Mouse (Mus musculus) fibroblast of lung, adult 2 months (primary cell): ENCODE results near the gene Fgb.
A peak's percentile ranks its signal among the peaks of the same experiment; 100 is the strongest.

ENCODE experiments used
- DNase-seq: peaks from one replicate; pipeline ENCODE4 v3.0.0-alpha.2; 2011; ENCODE audit warnings: low read depth

Gene Fgb

DNA sequence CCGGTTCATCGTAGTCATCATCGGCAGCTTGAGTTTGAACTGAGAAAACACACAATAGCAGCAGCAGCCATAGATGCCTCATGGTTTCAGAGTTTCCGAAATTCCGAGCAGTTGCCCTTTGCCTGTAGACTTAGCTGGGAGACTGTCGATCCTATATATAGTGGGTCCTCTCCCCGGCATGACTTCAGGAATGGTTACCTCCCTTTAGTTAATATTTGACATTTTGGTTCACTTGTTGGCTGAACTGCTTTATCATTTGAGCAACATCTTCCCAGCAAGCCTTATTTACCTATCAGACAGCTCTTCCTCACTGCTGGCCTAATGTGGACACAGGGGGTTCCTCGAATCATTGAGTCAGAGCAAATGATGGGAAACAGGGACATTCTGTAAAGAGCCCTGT is at the start of gene Fgb:
Gene Fgb (minus strand): TSS at position 184 of the 400 bp plus-strand sequence.
- no peak for DNase-seq

- no peak for DNase-seq
Observed at GRCm38 (mm10) chr3:83099139-83099538, 49.5 kb upstream of the Fgb start.

- DNase-seq = no peak
Observed at GRCm38 (mm10) chr3:83098546-83099034, 48.9 kb upstream of the Fgb start.

GRCm38 (mm10) chr3:83097586-83097985 is 47.9 kb upstream of the Fgb start:
- DNase-seq = no peak

DNA sequence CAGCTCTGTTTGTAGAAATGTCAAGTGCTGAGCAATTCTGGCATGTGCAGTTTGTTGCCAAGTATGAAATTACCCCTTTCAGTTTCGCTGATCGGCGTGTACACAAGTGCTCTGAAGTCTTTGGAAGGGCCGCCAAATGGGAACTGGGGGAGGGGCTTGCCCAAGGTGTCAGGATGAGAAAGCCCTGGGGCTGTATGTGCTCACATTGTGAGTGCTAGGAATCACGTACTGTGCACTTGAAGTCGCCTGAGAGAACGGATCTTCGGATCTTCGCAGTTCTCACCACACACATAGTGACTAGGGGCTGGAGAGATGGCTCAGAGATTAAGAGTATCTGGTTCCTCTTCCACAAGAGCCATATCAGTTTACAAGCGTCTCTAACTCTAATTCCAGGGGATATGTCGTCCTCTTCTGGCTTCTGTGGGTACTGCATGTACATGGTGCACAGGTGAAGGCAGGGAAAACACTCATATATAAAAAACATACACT is 30.9 kb upstream of the Fgb start:
- no peak for DNase-seq

GRCm38 (mm10) chr3:83076563-83076962 is 26.9 kb upstream of the Fgb start:
- DNase-seq = no peak

DNA sequence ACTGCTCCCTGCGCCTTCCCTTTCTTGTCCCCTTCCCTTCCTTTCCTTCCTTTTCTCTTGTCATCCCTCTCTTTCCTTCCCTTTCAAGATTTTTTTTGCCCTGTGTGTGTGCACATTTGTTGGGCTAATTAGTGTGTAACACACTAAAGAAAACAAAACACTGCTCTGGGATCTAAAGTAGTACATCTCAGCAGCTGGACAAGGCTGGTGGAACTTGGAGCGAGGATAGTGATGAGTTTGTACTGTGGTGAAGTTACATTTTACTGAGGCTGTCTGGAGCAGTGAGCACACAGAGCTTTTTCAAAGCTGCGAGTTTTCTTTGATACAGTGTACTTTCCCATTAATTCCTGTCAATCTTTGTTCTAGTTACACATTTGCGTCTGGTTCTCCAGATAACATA is 20.6 kb upstream of the Fgb start:
- DNase-seq = no peak

DNA sequence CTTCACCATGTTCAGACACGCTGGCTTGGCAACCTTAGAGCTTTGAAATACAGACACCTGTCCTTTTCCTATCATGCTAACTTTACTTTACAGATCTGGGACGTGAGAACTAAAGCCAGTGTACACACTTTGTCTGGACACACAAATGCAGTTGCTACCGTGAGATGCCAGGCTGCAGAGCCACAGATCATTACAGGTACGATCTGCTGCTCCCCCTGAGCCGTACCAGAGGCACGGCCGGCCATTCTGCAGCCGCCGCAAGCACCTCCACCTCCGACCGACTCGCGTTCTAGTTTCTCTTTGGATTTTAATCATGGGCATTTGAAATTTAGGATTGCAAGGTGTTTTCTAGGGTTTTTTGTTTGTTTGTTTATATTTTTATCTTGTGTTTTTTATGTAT is 19.2 kb upstream of the Fgb start:
- DNase-seq = no peak

- DNase-seq = no peak
Observed at GRCm38 (mm10) chr3:83067920-83068319, 18.3 kb upstream of the Fgb start.

DNA sequence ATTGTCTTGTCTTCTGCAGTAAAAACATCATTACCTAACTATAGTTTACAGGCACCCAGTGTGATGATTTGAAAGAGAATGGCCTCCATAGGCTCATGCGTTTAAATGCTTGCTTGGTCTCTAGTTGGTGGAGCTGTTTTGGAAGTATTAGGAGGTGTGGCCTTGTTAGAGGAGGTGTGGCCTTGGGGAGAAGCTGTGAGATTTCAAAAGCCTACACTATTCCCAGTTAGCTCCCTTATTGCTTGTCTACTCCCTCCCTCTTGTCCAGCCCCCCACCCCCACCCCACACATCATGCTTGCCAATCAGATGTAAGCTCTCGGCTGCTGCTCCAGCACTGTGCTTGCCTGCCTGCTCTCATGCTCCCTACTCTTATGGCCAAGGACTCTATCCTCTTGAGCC is 7.4 kb upstream of the Fgb start:
- DNase-seq = no peak

GRCm38 (mm10) chr3:83055281-83056038 is 5.8 kb upstream of the Fgb start, which contains the start of gene Plrg1:
TSS of gene Plrg1 (plus strand) at chr3:83055522.
- DNase-seq = peak; percentile 93

- DNase-seq = no peak
Observed at GRCm38 (mm10) chr3:83054759-83055158, 5.1 kb upstream of the Fgb start.

GRCm38 (mm10) chr3:83053758-83054157 is 4.1 kb upstream of the Fgb start:
- DNase-seq = peak; percentile 26

DNA sequence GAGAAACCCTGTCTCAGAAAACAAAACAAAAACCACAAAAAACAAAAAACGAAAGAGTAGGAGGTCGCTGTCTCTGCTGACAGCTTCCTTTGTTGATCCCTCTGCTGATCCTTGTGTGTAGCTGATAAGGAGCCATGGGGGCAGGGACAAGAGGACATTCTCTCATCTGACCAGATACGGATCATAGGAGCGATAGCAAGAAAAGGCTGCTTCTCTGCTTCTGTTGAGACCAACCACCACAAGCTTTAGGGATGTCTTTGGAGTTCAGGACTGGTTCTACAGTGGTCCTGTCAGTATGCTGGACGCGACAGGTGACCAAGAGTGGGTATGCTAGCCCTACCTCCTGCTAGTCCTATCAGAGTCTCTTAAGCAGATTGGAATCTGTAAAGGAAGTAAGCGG is 3.5 kb upstream of the Fgb start:
- no peak for DNase-seq

- DNase-seq = no peak
Observed at GRCm38 (mm10) chr3:83052102-83052501, 2.4 kb upstream of the Fgb start.

DNA sequence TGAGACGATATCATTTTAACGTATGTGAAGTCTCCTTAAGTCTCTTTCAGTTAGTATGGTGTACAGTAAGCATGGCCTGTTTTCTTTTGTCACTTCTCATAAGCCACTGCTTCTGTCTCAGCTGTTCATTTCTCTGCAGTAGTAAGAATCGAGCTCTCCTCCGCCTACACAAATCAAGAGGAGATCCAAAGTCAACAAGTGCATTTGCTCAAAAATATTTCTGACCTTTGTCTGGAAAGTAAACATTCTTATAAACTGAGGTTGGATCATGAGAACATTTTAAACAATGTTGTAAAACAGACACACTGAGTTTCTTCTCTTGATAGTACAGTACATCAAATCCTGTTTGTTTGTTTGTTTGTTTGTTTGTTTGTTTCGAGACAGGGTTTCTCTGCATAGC is 998 bp upstream of the Fgb start:
- no peak for DNase-seq

- no peak for DNase-seq
Observed at GRCm38 (mm10) chr3:83046649-83047048, 3.0 kb downstream of the Fgb start.

- DNase-seq = no peak
Observed at GRCm38 (mm10) chr3:83042451-83042850, 7.2 kb downstream of the Fgb start.

- DNase-seq = no peak
Observed at GRCm38 (mm10) chr3:83039666-83040065, 10.0 kb downstream of the Fgb start.

DNA sequence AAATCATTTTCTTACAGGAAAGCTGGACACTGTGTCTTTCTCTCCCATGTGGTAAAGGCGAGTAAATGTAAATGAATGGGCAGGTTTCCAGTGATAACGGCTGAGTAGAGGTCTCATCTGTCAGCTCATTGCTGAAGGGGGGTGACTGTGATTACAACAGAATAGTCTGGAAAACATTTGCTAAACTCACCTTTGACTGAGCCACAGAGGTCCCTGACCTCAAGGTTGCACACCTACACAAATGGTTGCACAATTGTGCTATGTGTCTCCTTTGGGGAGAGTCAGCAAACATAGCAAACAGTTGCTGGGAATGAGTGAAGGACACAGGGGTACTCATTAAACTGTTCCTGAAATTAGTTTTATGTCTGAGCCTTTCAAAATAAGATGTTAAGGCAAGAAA is 10.8 kb downstream of the Fgb start:
- DNase-seq = no peak

DNA sequence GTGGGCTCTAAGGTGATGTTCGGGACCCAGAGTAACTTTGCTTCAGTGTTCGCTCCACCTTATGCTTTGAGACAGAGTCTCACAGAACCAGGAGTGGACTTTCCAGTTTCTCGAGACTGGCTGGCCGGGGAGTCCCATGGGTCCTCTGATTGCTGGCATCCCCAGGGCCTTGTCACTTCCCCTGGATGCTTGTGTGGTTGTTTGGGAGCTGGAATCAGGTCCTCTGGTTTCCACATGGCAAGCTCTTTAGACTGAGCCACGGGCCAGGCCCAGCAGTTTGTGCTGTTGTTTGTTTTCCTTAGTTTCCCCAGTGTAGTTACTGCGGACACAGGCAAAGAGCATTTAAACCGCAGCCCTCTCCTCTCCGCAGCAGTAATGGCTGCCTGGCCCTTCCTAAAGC is 15.9 kb downstream of the Fgb start:
- DNase-seq = no peak

- no peak for DNase-seq
Observed at GRCm38 (mm10) chr3:83032746-83033308, 16.8 kb downstream of the Fgb start.

DNA sequence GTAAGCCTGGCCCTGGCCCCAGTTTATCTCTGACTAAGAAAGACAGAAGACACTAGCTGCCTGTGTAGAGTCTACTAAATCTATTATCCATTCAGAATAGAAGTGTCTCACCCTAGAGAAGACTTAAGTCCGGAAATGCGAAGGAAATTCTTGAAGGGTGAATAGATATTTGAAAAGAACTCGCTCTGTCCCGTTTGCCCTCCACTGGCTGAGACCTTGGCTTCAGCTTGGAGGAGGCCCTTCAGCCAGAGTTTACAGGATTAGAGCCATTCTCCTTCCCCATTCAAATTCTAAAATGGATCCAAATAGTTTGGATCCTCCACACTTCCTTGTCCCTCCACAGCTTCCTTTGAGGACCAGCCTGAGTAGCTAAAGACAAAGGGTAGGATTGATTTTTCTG is 19.3 kb downstream of the Fgb start:
- DNase-seq = no peak
